Mouse (Mus musculus) frontal cortex, postnatal 10 days (tissue): ENCODE data around the gene Gm13290.
"Not testable (repeated sequence)": the region's sequence is repeated elsewhere in the genome, so short reads cannot be mapped to it uniquely, and the experiment has no call there.

ENCODE experiments used
- DNase-seq, 2 experiments: peaks; one replicate each; pipeline ENCODE4 v3.0.0; 2022; ENCODE audit warnings: low spot score in 2 of 2, mixed read lengths in 1 of 2

The Gm13290 gene

DNA sequence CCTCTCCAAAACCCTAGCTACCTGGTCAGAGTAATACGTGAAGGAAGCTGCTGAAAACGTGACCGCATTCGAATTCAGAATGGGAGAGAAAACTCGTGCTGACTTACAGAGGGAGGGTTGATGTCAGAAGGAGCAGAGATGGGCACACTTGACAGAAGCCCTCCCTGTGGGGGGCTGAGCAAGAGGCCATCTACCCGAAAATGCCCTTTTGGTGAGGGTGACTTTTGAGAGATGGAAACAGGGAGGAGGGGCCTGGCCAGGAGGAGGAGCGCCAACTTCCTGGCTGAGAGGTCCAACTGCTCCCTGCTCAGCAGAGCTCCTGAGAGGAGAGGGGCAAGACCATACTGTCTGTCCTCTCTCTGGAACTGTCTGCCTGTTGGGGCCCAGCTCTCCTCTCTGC lies 8.2 kb downstream of the Gm13290 start, which contains the start of gene Ifnz:
TSS of gene Ifnz (plus strand) at position 301 of the 400 bp plus-strand sequence.
- DNase-seq = not testable (repeated sequence)

- not testable (repeated sequence) for DNase-seq
Observed at GRCm38 (mm10) chr4:88782335-88782734, 8.7 kb downstream of the Gm13290 start.

DNA sequence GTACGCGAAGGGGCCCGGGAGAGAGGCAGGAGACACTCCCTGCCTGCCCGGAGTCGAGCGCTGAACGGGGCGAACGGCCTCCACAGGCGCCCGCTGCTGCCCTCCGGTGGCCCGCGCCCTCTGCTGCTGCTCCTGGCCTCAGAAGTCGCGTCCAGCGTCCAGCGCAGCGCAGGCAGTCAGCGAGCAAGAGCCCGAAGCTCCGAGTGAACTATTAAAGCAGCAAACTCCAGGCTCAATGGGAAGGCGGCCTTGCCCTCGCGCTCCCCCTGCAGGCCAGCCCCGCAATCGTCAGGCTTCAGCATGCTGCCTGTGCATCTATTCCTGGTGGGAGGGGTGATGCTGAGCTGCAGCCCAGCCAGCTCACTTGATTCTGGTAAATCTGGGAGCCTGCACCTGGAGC lies 11.8 kb downstream of the Gm13290 start, which contains the start of gene Gm13276:
TSS of gene Gm13276 (plus strand) at position 301 of the 400 bp plus-strand sequence.
- not testable (repeated sequence) for DNase-seq

DNA sequence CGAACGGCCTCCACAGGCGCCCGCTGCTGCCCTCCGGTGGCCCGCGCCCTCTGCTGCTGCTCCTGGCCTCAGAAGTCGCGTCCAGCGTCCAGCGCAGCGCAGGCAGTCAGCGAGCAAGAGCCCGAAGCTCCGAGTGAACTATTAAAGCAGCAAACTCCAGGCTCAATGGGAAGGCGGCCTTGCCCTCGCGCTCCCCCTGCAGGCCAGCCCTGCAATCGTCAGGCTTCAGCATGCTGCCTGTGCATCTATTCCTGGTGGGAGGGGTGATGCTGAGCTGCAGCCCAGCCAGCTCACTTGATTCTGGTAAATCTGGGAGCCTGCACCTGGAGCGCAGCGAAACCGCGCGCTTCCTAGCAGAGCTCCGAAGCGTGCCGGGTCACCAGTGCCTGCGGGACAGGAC lies 14.8 kb downstream of the Gm13290 start, which contains the start of gene Gm13277:
TSS of gene Gm13277 (plus strand) at position 231 of the 400 bp plus-strand sequence.
- peak; percentile 33 to 59 for DNase-seq

DNA sequence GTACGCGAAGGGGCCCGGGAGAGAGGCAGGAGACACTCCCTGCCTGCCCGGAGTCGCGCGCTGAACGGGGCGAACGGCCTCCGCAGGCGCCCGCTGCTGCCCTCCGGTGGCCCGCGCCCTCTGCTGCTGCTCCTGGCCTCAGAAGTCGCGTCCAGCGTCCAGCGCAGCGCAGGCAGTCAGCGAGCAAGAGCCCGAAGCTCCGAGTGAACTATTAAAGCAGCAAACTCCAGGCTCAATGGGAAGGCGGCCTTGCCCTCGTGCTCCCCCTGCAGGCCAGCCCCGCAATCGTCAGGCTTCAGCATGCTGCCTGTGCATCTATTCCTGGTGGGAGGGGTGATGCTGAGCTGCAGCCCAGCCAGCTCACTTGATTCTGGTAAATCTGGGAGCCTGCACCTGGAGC lies 17.6 kb downstream of the Gm13290 start, which contains the start of gene Gm13278:
TSS of gene Gm13278 (plus strand) at position 301 of the 400 bp plus-strand sequence.
- not testable (repeated sequence) for DNase-seq

- DNase-seq = peak; percentile 66
Observed at GRCm38 (mm10) chr4:88793936-88794675, 20.5 kb downstream of the Gm13290 start, which contains the start of gene Gm13275. Gm13275 (plus strand) TSS chr4:88794487.

- not testable (repeated sequence) for DNase-seq
Observed at GRCm38 (mm10) chr4:88797097-88797496, 23.5 kb downstream of the Gm13290 start, which contains the start of gene Gm13279. Gm13279 (plus strand) TSS chr4:88797397.

GRCm38 (mm10) chr4:88799365-88799764 lies 25.7 kb downstream of the Gm13290 start, which contains the start of gene Gm13285:
Gm13285 (plus strand) TSS chr4:88799665.
- DNase-seq = not testable (repeated sequence)

DNA sequence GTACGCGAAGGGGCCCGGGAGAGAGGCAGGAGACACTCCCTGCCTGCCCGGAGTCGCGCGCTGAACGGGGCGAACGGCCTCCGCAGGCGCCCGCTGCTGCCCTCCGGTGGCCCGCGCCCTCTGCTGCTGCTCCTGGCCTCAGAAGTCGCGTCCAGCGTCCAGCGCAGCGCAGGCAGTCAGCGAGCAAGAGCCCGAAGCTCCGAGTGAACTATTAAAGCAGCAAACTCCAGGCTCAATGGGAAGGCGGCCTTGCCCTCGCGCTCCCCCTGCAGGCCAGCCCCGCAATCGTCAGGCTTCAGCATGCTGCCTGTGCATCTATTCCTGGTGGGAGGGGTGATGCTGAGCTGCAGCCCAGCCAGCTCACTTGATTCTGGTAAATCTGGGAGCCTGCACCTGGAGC lies 29.3 kb downstream of the Gm13290 start, which contains the start of gene Gm13287:
TSS of gene Gm13287 (plus strand) at position 301 of the 400 bp plus-strand sequence.
- not testable (repeated sequence) for DNase-seq

- not testable (repeated sequence) for DNase-seq
Observed at GRCm38 (mm10) chr4:88805231-88805630, 31.6 kb downstream of the Gm13290 start, which contains the start of gene Gm13288. Gm13288 (plus strand) TSS chr4:88805531.

- not testable (repeated sequence) for DNase-seq
Observed at GRCm38 (mm10) chr4:88805761-88806160, 32.1 kb downstream of the Gm13290 start.

DNA sequence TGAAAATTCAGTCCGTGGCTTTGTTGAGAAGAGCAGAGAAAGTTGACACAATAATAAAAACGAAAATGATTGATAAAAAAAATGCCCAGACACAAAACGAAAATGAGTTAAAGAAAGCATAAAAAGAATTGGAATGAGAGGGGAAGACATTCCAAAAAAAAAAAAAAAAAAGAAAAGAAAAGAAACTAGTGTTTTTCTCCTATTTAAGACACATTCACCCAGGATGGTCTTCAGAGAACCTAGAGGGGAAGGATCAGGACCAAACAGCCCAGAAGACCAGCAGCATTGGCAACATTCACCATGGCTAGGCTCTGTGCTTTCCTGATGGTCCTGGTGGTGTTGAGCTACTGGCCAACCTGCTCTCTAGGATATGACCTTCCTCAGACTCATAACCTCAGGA lies 42.3 kb downstream of the Gm13290 start, which contains the start of gene Ifna7:
TSS of gene Ifna7 (plus strand) at position 301 of the 400 bp plus-strand sequence.
- no peak for DNase-seq

DNA sequence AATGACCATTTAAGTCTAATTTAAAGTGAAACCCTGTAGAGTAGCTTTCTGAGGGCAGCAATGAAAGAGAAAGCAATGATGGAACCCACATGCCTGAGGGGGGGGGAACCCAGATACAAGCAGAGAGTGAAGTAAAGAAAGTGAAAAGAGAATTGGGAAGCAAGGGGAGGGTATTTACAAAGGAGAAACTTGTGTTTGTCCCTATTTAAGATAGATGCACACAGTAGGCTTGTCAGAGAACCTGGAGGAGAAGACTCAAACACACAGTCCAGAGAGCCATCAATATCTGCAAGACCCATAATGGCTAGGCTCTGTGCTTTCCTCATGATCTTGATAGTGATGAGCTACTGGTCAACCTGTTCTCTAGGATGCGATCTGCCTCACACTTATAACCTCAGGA lies 46.0 kb downstream of the Gm13290 start, which contains the start of gene Ifna11:
TSS of gene Ifna11 (plus strand) at position 301 of the 400 bp plus-strand sequence.
- no peak for DNase-seq

DNA sequence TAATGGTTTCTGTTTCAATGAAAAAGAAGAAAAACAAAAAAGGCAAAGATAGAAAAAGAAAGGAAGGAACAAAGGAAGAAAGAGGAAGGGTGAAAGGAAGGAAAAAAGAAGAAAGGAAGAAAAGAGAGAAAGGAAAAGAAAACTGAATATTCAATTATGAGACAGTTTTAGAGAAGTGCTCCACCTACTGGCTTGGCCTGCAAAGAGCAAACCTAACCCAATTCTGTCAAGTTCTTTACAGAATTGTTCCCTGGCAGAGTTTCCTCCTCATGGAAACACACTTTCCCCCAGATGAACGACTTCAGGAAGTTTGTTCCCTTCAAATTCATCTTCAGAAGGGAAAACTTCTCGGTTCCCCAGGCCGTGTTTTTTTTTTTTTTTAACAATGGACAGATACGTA lies 49.4 kb downstream of the Gm13290 start:
- DNase-seq = no peak
